Mouse (Mus musculus): ENCODE results near the gene Senp8.

Senp8 gene

GRCm38 (mm10) chr9:59716275-59716898 lies 34.1 kb downstream of the Senp8 start:
- no peak for DNase-seq (ENCODE audit: low spot score in 2 of 2)

- DNase-seq (ENCODE audit: low spot score in 2 of 2), result no peak
Observed at GRCm38 (mm10) chr9:59709225-59709624, 41.3 kb downstream of the Senp8 start.

GRCm38 (mm10) chr9:59706850-59707825 lies 43.4 kb downstream of the Senp8 start:
- peak; percentile 4 to 13 for DNase-seq (ENCODE audit: low spot score in 2 of 2)

- DNase-seq (ENCODE audit: low spot score in 2 of 2), result no peak
Observed at GRCm38 (mm10) chr9:59703099-59703498, 47.4 kb downstream of the Senp8 start.

GRCm38 (mm10) chr9:59701094-59701493 lies 49.4 kb downstream of the Senp8 start:
- DNase-seq (ENCODE audit: low spot score in 2 of 2), result no peak

GRCm38 (mm10) chr9:59696381-59696780 lies 54.1 kb downstream of the Senp8 start:
- DNase-seq (ENCODE audit: low spot score in 2 of 2), result no peak

DNA sequence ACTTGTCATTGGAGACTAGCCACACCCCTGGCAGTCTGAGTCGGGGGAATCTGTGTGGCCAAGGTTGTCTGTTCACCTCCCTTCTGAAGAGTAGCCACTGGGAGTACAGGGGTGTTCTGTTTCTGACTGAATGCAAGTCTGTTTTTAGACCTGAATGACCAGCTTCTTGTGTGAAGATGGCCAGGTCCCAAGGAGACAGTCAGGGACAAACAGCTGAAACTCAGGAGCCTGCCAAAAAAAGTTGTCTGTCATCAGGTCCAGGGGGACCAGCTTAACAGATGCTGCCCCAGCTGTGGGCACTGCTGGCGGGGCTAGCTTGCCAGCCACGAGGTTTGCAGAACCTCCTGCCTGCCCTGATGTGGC lies 55.1 kb downstream of the Senp8 start:
- no peak for DNase-seq (ENCODE audit: low spot score in 2 of 2)

GRCm38 (mm10) chr9:59694571-59695450 lies 55.7 kb downstream of the Senp8 start:
- DNase-seq (ENCODE audit: low spot score in 2 of 2), result no peak

GRCm38 (mm10) chr9:59692145-59692544 lies 58.4 kb downstream of the Senp8 start:
- DNase-seq (ENCODE audit: low spot score in 2 of 2), result no peak

DNA sequence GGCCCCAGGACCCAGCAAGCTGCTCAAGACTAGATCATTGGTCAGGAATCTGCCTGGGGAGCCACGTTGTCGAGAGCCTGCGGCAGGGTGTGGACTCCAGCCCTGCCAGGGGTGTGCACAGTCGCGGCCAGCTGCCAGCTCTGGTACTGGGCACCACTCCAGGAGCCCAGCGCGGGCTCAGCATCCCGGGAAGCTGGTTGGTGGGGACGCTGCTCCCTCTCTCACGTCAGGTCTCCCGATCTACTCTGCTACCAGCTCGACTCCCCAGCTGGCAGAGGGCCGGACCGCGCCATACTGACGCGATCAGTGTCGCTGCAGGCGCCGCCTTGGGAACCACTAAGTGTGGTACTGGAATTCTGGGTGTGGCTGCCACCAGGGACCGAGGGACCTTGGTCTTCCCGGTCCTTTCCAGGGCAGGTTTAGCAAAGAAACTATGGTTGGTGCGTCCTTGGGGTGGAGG lies 58.8 kb downstream of the Senp8 start:
- DNase-seq (ENCODE audit: low spot score in 2 of 2), result no peak

DNA sequence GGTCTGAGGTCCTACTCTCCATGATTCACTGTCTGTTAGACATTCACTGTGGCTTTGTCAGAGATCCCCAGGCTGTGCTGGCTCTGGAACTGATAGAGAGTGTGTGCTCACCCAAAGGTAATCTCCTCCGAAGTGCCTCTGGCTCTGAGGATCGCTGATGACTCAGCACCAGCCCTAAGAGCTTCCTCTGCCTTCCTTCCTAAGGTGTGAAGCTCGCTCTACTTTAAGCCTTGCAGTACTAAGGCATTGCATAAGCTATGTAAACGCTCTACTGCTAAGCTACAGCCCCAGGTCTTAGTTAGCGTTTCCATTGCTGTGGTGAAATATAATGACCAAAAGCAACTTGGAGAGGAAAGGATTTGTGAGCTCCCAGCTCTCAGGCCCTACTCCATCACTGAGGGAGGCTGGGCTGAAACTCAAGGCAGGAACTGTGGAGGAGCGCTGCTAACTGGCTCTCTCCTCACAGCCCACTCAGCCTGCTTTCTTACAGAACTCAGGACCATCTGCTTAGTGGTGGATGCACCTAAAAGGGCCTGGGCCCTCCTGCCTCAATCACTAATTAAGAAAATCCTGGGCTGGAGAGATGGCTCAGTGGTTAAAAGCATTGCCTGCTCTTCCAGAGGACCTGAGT lies 63.0 kb downstream of the Senp8 start:
- DNase-seq (ENCODE audit: low spot score in 2 of 2), result no peak
